Mouse (Mus musculus) G1E (cell line): ENCODE measurements around the gene Nell2.

Experiments
- CTCF ChIP-seq: IDR thresholded peaks from 2 replicates; pipeline ENCODE4 v1.5.1; 2012; ENCODE audit warnings: low read depth, low read length, inconsistent platforms, mixed read lengths
- GATA1 ChIP-seq: IDR thresholded peaks from 2 replicates; pipeline ENCODE4 v1.6.1; 2012; ENCODE audit warnings: borderline replicate concordance, low read length, inconsistent platforms, mixed read lengths
- POLR2AphosphoS5 ChIP-seq: IDR thresholded peaks from 2 replicates; pipeline ENCODE4 v1.6.1; 2012; ENCODE audit warnings: low read depth, low read length, inconsistent platforms; ENCODE audit not compliant: insufficient replicate concordance

DNA sequence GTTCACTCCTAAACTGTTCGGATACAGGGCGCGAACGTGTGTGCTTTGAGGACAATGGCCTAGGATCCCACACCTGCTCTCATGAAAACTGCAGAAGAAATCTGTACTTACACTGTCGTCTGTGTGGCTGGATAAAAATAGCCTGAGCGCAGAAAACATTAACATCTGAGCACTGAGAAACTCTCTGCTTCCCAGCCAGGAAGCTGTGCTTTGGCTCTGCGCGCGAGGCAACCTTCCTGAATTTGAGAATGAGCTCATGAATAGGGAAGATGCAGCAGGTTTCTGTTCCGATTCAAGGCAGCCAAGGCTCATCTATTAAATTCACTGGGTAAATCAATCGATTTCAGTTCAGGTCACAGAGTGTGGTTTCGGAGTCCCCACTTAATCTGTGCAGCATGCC is 453.0 kb downstream of the Nell2 start:
- no peak for TF ChIP-seq CTCF
- no peak for TF ChIP-seq POLR2AphosphoS5
- TF ChIP-seq GATA1, result no peak
